ENCODE assay signal across 21 mouse cellular contexts in genomic region chr2:4532198-4532568, GRCm38 (mm10).
"Had no signal": no experiment of that assay in that cellular context is flagged by ENCODE, and none has a peak within 500 bp of the region (broad histone marks: within the 10 kb centered on the region; RNA-seq: fewer than 3 reads in every experiment).

No protein-coding gene starts in this region.

- H3K27me3 ChIP-seq: lung, embryonic 15.5 days; midbrain, embryonic 13.5 days; midbrain, embryonic 15.5 days; neural tube, embryonic 13.5 days; neural tube, embryonic 15.5 days had no signal

- H3K9ac ChIP-seq: liver, postnatal 0 days; lung, embryonic 15.5 days; midbrain, embryonic 13.5 days; midbrain, embryonic 15.5 days; neural tube, embryonic 13.5 days; neural tube, embryonic 15.5 days had no signal

- ATAC-seq: liver, postnatal 0 days; lung, postnatal 0 days; midbrain, embryonic 13.5 days; midbrain, embryonic 15.5 days had no signal

- H3K4me2 ChIP-seq: lung, embryonic 15.5 days; midbrain, embryonic 11.5 days; midbrain, embryonic 13.5 days; midbrain, embryonic 15.5 days; neural tube, embryonic 13.5 days; neural tube, embryonic 15.5 days had no signal

- H3K4me3 ChIP-seq: lung, embryonic 15.5 days; megakaryocyte, embryonic 14.5 days; midbrain, embryonic 13.5 days; midbrain, embryonic 15.5 days; neural tube, embryonic 13.5 days; neural tube, embryonic 15.5 days had no signal

- DNase-seq: liver, postnatal 0 days; lung, adult 2 months; lung, postnatal 14 days; lung, postnatal 36 days; retina, postnatal 1 day; right cerebral cortex, adult 18-20 months; right cerebral cortex, postnatal 25 days; right cerebral cortex, postnatal 4 days; spleen, adult 18-20 months; thymus, adult 18-20 months; thymus, postnatal 14 days; thymus, postnatal 36 days had no signal

- H3K27ac ChIP-seq: lung, embryonic 15.5 days; macrophage; midbrain, embryonic 13.5 days; midbrain, embryonic 15.5 days; neural tube, embryonic 13.5 days; neural tube, embryonic 15.5 days had no signal

- H3K9me3 ChIP-seq: lung, embryonic 15.5 days; midbrain, embryonic 13.5 days; midbrain, embryonic 15.5 days; neural tube, embryonic 13.5 days; neural tube, embryonic 15.5 days had no signal
